Mouse (Mus musculus) heart, embryonic 14.5 days (tissue): Measurements from ENCODE around the gene Prkar1a. TPM values are rescaled to one million over a fixed set of nuclear protein-coding genes. Genes with fewer than 3 reads are reported as not detected.

Experiments used
- ATAC-seq: fragments of 200-750 bp; cut with Nextera tagmentation; 2 replicates; pipeline ENCODE4 v1.8.0; 2017; ENCODE audit warnings: low read depth, moderate TSS enrichment; ENCODE audit not compliant: insufficient number of reproducible peaks, insufficient read depth, low FRiP score
- H3K27ac ChIP-seq, 2 experiments: fragments of 200-500 bp in 1 of 2; fragments of 300-500 bp in 1 of 2; sonication (generic) in 1 of 2; replicated peaks in 1 of 2; 2 replicates each; pipeline ENCODE4 v1.5.1; 2012 to 2014; ENCODE audit warnings: low read depth in 2 of 2, low read length in 2 of 2, control low read depth in 1 of 2, mild to moderate bottlenecking in 1 of 2, mixed read lengths in 1 of 2; ENCODE audit not compliant: control insufficient read depth in 1 of 2, insufficient read depth in 1 of 2
- H3K27me3 ChIP-seq: fragments of 300-500 bp; sonication (generic); 2 replicates; pipeline ENCODE4 v1.6.1; 2014; ENCODE audit warnings: mild to moderate bottlenecking, low read length, control low read depth; ENCODE audit not compliant: control insufficient read depth, insufficient read depth
- H3K36me3 ChIP-seq: fragments of 300-500 bp; sonication (generic); 2 replicates; pipeline ENCODE4 v1.6.1; 2014; ENCODE audit warnings: mild to moderate bottlenecking, control low read depth, low read length, mixed read lengths; ENCODE audit not compliant: control insufficient read depth, insufficient read depth
- H3K4me1 ChIP-seq, 2 experiments: fragments of 200-500 bp in 1 of 2; fragments of 300-500 bp in 1 of 2; sonication (generic) in 1 of 2; 2 replicates each; pipeline ENCODE4 v1.6.1; 2012 to 2014; ENCODE audit warnings: low read length in 2 of 2, control low read depth in 1 of 2, mixed read lengths in 1 of 2; ENCODE audit not compliant: control insufficient read depth in 2 of 2, insufficient read depth in 2 of 2
- H3K4me2 ChIP-seq: fragments of 300-500 bp; sonication (generic); 2 replicates; pipeline ENCODE4 v1.6.1; 2014; ENCODE audit warnings: mild to moderate bottlenecking, low read length
- H3K4me3 ChIP-seq, 2 experiments: fragments of 200-500 bp in 1 of 2; fragments of 300-500 bp in 1 of 2; sonication (generic) in 1 of 2; 2 replicates each; pipeline ENCODE4 v1.5.1; 2012 to 2014; ENCODE audit warnings: low read length in 2 of 2, mild to moderate bottlenecking in 2 of 2, control low read depth in 1 of 2, low read depth in 1 of 2, moderate library complexity in 1 of 2; ENCODE audit not compliant: control insufficient read depth in 1 of 2, insufficient read depth in 1 of 2
- H3K9ac ChIP-seq: fragments of 300-500 bp; sonication (generic); 2 replicates; pipeline ENCODE4 v1.6.1; 2014; ENCODE audit warnings: mild to moderate bottlenecking, low read length
- H3K9me3 ChIP-seq: fragments of 300-500 bp; sonication (generic); 2 replicates; pipeline ENCODE4 v1.6.1; 2016; ENCODE audit warnings: low read length, control low read depth; ENCODE audit not compliant: control insufficient read depth
- WGBS: fragments of 180-500 bp; shearing (Covaris S2); extraction: QIAGEN DNeasy Blood & Tissue Kit; methylation state at CpG from one replicate; pipeline ENCODE4 v1.1.7; 2014; 5-methylcytosine and 5-hydroxymethylcytosine counted together
- polyA plus RNA-seq: library from polyadenylated mRNA; unstranded; fragments of >200 nt; fragmentation: Nextera tagmentation; extraction: Ambion mirVana; gene quantifications from 2 replicates; pipeline ENCODE4 v1.2.1, GENCODE M21; 2014

The Prkar1a gene
- polyA plus RNA-seq = 492 and 510 TPM in 2 replicates

DNA sequence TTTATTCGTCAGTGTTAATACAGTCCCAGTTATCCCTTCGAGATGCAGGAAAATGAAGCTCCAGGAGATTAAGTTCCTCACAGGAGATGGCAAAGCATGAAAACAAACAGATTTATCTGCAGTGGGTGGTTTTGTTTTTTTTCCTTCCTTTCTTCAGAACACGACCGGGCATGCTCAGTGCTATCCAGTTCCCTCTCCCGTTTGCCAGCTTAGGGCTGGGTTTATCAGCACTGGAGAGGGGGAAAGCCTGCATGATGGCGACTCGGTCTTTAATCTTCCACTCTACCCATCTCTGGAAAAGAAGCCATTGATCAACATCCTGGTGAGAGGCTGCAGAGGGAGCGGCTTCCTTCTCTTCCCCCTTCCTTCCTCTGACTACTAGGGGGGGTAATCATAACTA lies at the start of gene Prkar1a:
Prkar1a (plus strand) TSS at position 200 of the 400 bp plus-strand sequence.
- Histone ChIP-seq H3K9ac (peak within 1 kb of the TSS; percentile 99), H3K4me3 (peak within 1 kb of the TSS; percentile 95 to 96), H3K27ac (peak within 1 kb of the TSS; percentile 91 to 98), H3K36me3 (peaks cover 10% of the 10 kb centered on the region), H3K4me1 (peaks cover 22 to 41% of the 10 kb centered on the region in 2 experiments), H3K4me2 (peak within 1 kb of the TSS; percentile 94), H3K9me3 (no peaks in the 10 kb centered on the region), H3K27me3 (no peaks in the 10 kb centered on the region)
- 13% methylated on average over 8 of the region's 8 CpGs for WGBS
- ATAC-seq = no peak

DNA sequence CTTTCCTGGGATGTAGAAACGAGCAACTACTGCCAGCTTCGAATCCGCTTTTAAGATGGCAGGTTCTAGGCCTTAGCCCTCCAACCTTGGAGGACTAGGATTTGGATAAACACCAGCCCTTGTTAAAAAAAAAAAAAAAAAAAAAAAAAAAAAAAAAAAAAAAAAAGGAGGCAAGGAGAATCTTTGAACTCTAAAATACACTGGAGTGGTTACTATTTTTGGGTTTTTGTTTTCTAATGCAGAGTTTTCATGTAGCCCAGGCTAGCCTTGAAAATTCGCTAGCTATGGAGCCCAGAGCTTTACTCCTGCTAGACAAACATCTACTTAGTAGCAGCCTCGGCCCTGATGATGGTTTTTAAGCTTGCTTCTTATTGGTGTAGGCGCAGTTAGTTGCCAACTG lies 41.6 kb upstream of the Prkar1a start:
- H3K4me1 ChIP-seq = peaks cover 6 to 21% of the 10 kb centered on the region in 2 experiments
- H3K27ac ChIP-seq = no peak overlapping the region
- peaks cover 28% of the 10 kb centered on the region for H3K36me3 ChIP-seq
- no peak overlapping the region for H3K4me3 ChIP-seq
- no peak overlapping the region for H3K9ac ChIP-seq
- H3K9me3 ChIP-seq = no peaks in the 10 kb centered on the region
- no peaks in the 10 kb centered on the region for H3K27me3 ChIP-seq
- WGBS = 82% methylated on average over 6 of the region's 6 CpGs
- ATAC-seq = no peak
- no peak overlapping the region for H3K4me2 ChIP-seq

DNA sequence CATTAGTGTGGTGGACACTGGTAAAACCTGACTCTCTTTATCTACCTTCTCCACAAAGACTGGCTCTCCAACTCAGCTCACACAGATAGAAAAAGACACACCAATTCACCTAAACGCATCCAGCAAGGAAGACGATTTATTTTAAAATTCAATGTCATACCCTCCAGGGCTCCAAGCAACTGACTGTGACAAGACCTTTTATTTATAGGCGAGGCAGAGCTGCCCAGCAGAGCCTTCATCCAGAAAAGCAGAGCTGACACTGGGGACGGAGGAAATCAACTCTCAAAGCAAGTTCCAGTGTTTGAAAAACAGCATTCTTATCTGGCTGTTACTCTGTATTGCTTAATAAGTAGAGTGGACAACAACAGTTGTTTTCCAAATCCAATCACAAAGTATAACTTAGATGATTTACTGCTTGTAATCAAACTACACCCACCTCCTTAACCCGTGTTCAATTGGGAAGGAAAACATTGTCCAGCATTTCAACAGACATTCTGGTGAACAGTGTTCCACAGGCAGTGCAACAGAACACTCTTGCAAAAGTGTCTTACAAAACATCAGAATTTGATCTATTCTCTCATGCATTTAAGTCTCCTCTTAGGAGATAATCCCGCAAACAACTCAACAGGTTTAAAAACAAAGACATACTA lies 40.1 kb upstream of the Prkar1a start:
- peaks cover 6 to 21% of the 10 kb centered on the region in 2 experiments for H3K4me1 ChIP-seq
- H3K27me3 ChIP-seq = no peaks in the 10 kb centered on the region
- no peak overlapping the region for H3K4me3 ChIP-seq
- H3K4me2 ChIP-seq = peak overlapping the region; percentile 88; the same call in 1 of the 2 replicates
- no peak overlapping the region for H3K9ac ChIP-seq
- ATAC-seq = no peak
- no peaks in the 10 kb centered on the region for H3K9me3 ChIP-seq
- H3K27ac ChIP-seq = no peak overlapping the region
- 48% methylated on average over 6 of the region's 6 CpGs for WGBS
- peaks cover 16% of the 10 kb centered on the region for H3K36me3 ChIP-seq

DNA sequence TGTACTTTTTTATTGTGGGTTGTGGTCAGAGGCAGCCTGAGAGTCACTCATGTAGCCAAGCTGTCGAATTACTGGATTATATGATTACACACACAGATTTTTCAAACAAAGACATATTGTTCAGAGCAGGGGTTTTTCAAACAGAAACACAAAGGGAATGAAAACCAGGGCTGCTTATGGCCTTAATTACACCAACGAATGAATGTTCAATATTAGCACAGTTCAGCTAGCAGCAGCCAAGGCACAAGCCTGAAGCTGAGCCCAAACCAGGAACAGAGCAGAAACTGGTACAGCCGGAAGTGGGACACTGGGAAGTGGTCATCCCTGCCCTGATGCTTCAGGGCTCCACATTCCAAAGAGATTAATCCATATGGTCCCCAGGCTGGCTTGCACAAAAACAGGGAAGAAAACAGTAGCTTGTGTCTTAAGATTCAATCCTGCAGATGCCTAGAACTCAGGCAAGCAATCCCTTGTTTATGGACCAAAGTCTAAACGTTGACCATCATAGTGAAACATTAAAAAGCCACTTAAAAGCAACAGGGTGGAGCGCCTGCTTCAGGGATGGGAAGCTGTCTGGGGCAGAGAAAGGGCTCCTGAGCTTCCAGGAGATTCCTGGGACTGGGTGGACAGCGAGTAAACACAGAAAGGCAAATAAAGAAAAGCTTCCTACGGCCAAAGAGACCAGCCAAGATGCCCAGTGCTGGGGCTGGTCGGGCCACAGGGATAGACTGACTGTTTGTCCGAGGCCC lies 39.0 kb upstream of the Prkar1a start:
- Histone ChIP-seq H3K9me3 (no peaks in the 10 kb centered on the region), H3K36me3 (peaks cover 7% of the 10 kb centered on the region), H3K4me1 (peaks cover 6 to 21% of the 10 kb centered on the region in 2 experiments), H3K4me2 (peak overlapping the region; percentile 88), H3K27ac (peak overlapping the region; percentile 83 to 91), H3K4me3 (peak overlapping the region; percentile 71 to 86), H3K9ac (peak overlapping the region; percentile 93), H3K27me3 (no peaks in the 10 kb centered on the region)
- 16% methylated on average over 9 of the region's 9 CpGs for WGBS
- ATAC-seq = no peak

DNA sequence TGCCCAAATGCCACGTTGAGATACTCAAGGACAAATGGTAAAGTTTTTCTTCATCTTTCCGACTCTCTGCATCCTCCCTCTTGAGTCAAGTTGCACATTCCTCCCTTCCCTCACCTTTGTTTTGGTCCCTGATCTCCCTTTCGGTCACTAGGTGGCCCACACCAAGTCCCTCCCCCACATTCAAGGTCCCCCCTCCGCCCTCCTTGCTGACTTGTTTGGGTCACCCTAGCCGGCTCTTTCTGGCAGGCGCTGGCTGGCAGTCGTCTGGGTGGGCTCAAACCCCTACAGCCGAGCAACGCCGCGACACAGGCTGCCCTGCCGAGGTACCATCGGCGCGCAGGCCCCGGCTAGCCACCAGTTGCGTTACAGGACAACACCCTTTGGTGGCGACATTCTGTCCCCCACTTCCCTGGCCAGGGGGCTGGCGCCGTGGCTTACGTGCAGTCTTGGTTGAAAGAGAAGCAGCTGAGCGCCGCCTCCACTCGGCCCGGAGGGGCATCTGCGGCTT lies 38.4 kb upstream of the Prkar1a start:
- Histone ChIP-seq H3K4me2 (peak overlapping the region; percentile 88), H3K27me3 (no peaks in the 10 kb centered on the region), H3K36me3 (peaks cover 4% of the 10 kb centered on the region; the same call in 1 of the 2 replicates), H3K4me3 (peak overlapping the region; percentile 71 to 86), H3K9ac (peak overlapping the region; percentile 93), H3K9me3 (no peaks in the 10 kb centered on the region), H3K4me1 (peaks cover 6 to 21% of the 10 kb centered on the region in 2 experiments), H3K27ac (peak overlapping the region; percentile 83 to 91)
- ATAC-seq = peak; percentile 23
- under 1% methylated on average over 26 of the region's 26 CpGs for WGBS

DNA sequence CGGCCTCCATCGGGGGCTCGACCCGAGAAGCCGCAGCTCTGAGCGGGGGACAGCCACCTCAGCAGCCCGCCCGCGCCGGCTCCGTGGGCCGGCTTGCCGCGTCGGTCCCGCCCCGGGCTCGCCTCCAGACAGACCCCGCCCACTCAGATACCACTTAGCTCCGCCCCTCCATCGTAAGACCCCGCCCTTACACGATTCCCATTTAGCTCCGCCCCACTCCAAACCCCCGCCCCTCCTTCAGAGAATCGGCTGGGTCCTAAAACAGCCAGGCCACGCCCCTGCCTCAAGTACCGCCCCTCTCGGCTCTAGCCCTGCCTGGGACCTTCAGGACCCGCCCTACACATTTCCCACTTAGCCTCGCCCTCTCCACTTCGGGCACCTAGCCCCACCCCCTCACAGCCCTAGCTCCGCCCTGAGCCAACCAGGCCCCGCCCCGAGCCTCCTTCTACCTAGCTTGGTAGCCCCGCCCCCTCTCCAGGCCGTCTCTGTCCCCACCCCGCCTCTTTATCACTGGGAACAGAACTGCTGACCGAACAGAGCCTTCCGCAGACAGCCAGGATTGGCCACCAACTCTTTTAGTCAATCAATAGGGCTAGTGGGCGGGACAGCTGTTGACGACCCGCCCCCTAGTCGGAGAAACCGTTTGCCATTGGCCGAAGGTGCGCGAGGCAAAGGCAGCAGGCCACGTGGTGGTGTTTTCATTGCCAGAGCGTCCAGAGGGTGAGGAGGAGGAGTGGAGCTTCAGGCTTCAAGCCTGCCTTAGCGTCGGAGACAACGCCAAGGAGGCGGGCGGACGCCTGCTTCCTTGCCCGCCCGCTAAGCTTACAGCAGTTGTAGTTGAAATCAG lies 37.7 kb upstream of the Prkar1a start, which contains the start of gene Wipi1:
Wipi1 (minus strand) TSS at position 665 of the 847 bp plus-strand sequence.
- under 1% methylated on average over 56 of the region's 58 CpGs for WGBS
- Histone ChIP-seq H3K9ac (peak within 1 kb of the TSS; percentile 93), H3K4me1 (peaks cover 6 to 23% of the 10 kb centered on the region in 2 experiments), H3K9me3 (no peaks in the 10 kb centered on the region), H3K27me3 (no peaks in the 10 kb centered on the region), H3K36me3 (peaks cover 4% of the 10 kb centered on the region; the same call in 1 of the 2 replicates), H3K4me3 (peak within 1 kb of the TSS; percentile 71 to 86), H3K27ac (peak within 1 kb of the TSS; percentile 83 to 91), H3K4me2 (peak within 1 kb of the TSS; percentile 88)
- ATAC-seq = peak; percentile 97
